Mouse (Mus musculus): Measurements from ENCODE around the gene Tas2r134.

Gene Tas2r134

GRCm38 (mm10) chr2:51652086-51652485 is 24.8 kb downstream of the Tas2r134 start:
- no peak for DNase-seq (ENCODE audit: low spot score)

- DNase-seq (ENCODE audit: low spot score) = no peak
Observed at GRCm38 (mm10) chr2:51657684-51658083, 30.4 kb downstream of the Tas2r134 start.

GRCm38 (mm10) chr2:51658288-51658687 is 31.0 kb downstream of the Tas2r134 start:
- DNase-seq (ENCODE audit: low spot score) = no peak

- no peak for DNase-seq (ENCODE audit: low spot score)
Observed at GRCm38 (mm10) chr2:51674321-51674720, 47.0 kb downstream of the Tas2r134 start.
